Mouse (Mus musculus): ENCODE measurements around the gene Gys1.
A peak's percentile ranks its signal among the peaks of the same experiment; 100 is the strongest.
"Not testable (repeated sequence)": the region's sequence is repeated elsewhere in the genome, so short reads cannot be mapped to it uniquely, and the experiment has no call there.

Gys1 gene

DNA sequence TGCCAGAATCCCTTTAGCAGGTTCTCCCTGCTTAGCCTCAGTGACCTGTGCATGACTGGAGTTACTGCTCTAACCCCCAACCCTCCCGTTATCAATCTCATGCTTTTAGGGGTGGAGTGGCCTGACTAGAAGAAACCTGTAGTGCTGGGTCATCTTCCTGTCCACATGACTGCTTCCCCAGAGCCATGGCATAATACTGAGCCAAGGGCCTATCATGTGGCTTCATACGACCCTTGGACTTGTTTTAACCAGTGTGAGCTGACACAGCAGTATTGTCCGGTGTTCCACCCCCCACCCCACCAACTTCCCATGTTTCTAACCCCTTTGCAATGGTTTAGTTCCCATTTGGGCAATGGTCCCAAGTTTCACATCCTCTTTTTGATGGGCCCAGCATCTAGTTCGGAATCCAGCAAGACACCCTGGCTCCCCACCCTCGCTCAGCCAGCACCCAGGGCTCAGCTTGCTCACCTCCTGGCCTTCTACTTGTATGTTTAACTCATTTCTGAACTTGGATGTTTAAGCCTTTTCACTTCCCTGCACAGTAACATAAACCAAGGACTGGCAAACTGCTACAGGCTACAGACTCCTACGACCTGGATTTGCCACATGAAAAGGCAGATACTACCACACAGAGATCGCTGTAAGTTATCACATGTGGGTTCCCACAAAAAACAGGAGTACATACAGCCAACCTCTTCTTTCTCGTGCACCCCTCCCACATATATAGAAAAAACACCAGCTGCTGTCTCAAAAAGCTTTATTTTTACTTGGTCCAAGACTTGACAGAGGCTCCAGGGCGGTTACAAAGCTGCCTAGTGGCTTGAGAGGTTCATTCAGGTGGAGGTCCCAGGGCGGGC lies 22.8 kb downstream of the Gys1 start:
- no peak for DNase-seq (ENCODE audit: low spot score)

DNA sequence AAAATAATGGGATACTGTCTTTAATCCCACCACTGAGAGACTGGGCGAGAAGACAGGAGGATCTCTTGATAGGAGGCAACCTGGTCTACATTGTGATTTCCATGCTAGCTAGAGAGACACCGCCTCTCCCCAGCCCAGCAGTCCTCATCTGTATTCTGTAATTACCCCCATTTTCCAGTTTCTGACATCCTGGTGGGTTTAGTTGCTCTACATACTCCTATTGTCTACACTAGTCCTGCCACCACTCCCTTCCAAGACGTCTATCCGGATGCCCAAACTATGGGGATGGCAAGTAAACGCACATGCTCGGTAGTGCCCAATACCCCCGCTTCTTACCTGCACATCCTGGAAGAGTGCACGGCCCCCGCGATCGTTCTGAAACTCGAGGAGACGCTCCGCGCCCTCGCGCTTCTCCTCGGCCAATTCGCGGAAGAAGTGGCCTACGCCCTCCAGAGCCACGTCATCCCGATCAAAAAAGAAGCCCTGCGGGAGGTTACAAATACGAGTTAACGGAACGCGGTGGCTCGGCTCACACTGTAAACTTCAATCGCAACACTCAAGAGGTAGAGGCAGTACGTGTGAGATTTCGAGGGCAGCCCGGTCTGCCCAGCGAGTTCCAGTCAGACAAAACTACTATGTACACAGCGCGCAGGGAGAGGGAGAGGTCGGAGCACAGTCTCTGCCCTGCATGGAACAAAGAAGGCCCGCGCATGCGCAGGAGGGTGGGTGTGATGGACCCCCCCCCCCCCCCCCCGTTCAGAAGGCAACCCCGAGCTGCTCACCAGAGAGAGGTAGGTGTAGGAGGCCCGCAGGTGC lies 24.3 kb downstream of the Gys1 start:
- DNase-seq (ENCODE audit: low spot score): peak; percentile 69

- DNase-seq (ENCODE audit: low spot score): peak; percentile 81
Observed at GRCm38 (mm10) chr7:45459564-45460140, 25.0 kb downstream of the Gys1 start, which contains the start of gene Ftl1. Gene Ftl1 (minus strand): TSS chr7:45459884.

- DNase-seq (ENCODE audit: low spot score): no peak
Observed at GRCm38 (mm10) chr7:45460377-45460776, 25.7 kb downstream of the Gys1 start.

GRCm38 (mm10) chr7:45460860-45461314 lies 26.2 kb downstream of the Gys1 start:
- peak; percentile 70 for DNase-seq (ENCODE audit: low spot score)

GRCm38 (mm10) chr7:45461326-45461725 lies 26.7 kb downstream of the Gys1 start:
- no peak for DNase-seq (ENCODE audit: low spot score)

GRCm38 (mm10) chr7:45461781-45462180 lies 27.1 kb downstream of the Gys1 start:
- no peak for DNase-seq (ENCODE audit: low spot score)

GRCm38 (mm10) chr7:45462325-45462724 lies 27.7 kb downstream of the Gys1 start:
- no peak for DNase-seq (ENCODE audit: low spot score)

GRCm38 (mm10) chr7:45462868-45463267 lies 28.2 kb downstream of the Gys1 start:
- DNase-seq (ENCODE audit: low spot score): not testable (repeated sequence)

GRCm38 (mm10) chr7:45463987-45464778 lies 29.5 kb downstream of the Gys1 start:
- DNase-seq (ENCODE audit: low spot score): no peak

- DNase-seq (ENCODE audit: low spot score): no peak
Observed at GRCm38 (mm10) chr7:45465112-45465511, 30.5 kb downstream of the Gys1 start.

- no peak for DNase-seq (ENCODE audit: low spot score)
Observed at GRCm38 (mm10) chr7:45465549-45465948, 30.9 kb downstream of the Gys1 start.

DNA sequence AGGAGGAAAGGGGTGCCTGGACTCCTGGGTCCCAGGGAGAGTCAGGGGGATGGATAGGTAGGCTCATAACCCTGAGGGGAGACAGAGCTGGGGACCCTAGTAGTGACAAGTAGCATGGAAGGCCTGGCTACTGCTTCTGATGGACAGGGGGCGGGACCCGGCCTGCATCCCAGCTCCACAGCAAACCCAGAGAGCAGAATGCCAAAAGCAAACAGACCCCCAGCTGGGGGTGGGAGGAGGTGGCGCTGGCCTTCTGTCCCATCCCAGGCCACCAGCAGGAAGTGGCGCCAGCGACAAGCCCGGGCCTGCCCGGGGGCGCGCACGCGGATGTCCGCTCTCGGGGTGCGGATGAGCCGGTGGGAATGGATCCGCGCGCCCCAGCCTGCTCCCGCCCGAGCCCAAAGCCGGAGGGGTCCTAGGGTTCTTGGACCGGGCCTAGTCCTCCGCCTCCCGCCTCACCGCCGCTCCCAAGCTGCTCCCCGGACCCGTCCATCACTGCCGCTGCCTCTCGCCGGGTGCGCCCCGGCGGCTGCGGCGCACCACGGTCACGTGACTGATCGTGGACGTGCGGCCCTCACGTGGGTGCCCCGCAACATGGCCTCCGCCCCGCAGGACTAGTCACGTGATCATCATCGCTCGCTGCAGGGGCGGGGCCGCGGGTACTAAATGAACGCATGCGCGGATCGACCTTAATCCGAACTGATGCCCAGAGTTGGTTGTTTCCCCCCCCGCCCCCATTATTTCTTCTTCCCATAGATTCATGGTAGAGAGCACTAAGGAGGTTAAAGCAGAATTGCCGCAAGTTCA lies 31.8 kb downstream of the Gys1 start, which contains the start of gene Bax:
Gene Bax (minus strand): TSS at position 616 of the 807 bp plus-strand sequence.
- DNase-seq (ENCODE audit: low spot score): peak; percentile 93

- no peak for DNase-seq (ENCODE audit: low spot score)
Observed at GRCm38 (mm10) chr7:45467090-45467670, 32.5 kb downstream of the Gys1 start.

DNA sequence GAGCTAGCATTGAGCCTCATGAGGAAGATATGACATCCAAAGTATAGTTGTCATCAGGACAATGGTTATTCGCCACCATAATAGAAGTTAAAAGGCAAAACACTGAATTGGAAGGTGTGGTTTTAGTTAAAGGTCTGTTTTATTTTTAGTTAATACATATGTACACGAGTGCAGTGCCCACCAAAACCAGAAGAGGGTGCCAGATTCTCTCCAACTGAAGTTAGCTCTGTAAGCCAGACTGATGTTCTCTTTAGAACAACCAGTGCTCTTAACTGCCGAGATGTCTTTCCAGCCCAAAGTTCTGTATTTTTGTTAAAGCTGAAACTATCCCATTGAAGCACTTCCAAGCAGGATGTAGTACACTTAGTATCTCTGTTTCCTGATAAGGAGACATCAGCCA lies 36.2 kb downstream of the Gys1 start:
- DNase-seq (ENCODE audit: low spot score): no peak

- DNase-seq (ENCODE audit: low spot score): no peak
Observed at GRCm38 (mm10) chr7:45475291-45475969, 40.8 kb downstream of the Gys1 start.

DNA sequence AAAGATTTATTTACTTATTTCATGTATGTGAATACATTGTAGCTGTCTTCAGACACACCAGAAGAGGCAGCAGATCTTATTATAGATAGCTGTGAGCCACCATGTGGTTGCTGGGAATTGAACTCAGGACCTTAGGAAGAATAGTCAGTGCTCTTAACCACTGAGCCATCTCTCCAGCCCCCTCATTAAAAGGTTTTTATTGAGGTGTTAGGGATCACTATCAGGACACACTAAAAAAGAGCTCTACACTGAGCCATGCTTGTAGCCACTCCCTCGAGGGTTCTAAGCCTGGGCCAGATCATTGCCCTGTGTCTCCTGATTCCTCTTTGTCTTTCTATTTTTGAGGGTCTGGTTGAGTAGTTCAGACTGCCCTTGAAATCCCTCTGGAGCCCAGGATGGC lies 41.8 kb downstream of the Gys1 start:
- DNase-seq (ENCODE audit: low spot score): no peak

DNA sequence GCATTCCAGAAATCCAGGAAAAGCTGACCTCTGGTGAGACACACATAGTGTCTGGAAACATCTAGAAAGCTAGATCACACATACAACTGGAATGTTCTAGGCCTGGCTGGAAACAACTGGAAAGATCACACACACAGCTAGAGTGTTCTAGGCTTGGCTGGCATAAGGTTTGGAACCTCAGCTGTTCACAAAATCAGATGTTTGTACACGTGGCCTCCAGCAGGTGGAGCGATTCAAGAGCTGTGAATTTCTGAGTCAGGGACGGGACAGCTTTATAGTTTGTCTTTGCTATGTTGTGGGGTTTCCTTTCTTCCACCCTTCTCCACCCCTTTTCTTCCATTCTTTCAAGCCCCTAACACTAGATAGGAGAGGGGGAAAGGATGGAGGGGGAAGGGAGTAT lies 42.4 kb downstream of the Gys1 start:
- DNase-seq (ENCODE audit: low spot score): peak; percentile 59

- DNase-seq (ENCODE audit: low spot score): no peak
Observed at GRCm38 (mm10) chr7:45478774-45479173, 44.1 kb downstream of the Gys1 start.

DNA sequence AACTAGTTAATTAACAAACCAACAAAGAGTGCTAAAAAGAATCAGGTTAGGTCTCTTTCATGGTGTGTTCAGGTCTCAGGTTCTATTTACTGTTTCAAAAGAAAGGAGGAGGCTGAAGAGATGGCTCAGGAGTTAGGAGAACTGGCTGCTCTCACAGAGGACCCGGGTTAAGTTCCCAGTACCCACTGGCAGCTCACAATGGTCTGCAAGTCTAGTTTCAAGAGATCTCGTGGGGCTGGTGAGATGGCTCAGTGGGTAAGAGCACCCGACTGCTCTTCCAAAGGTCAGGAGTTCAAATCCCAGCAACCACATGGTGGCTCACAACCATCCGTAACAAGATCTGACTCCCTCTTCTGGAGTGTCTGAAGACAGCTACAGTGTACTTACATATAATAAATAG lies 45.7 kb downstream of the Gys1 start:
- not testable (repeated sequence) for DNase-seq (ENCODE audit: low spot score)

All from urinary bladder, postnatal 25 days (tissue).